Mouse (Mus musculus): Measurements from ENCODE around the gene Kl.

Kl gene

GRCm38 (mm10) chr5:151028906-151029305, 76.5 kb downstream of the Kl start:
- DNase-seq (ENCODE audit: low spot score): no peak

- no peak for DNase-seq (ENCODE audit: low spot score)
These were observed 82.5 kb downstream of the Kl start for GRCm38 (mm10) chr5:151034715-151035512.

GRCm38 (mm10) chr5:151037871-151038270, 85.5 kb downstream of the Kl start:
- DNase-seq (ENCODE audit: low spot score): no peak

GRCm38 (mm10) chr5:151042911-151043310, 90.5 kb downstream of the Kl start:
- no peak for DNase-seq (ENCODE audit: low spot score)

Measured in MN1 (cell line).